Mouse (Mus musculus) erythroblast, embryonic 14.5 days (primary cell): ENCODE results near the gene Gm44579. TPM values are rescaled to one million over a fixed set of nuclear protein-coding genes. Genes with fewer than 3 reads are reported as not detected.
A peak's percentile ranks its signal among the peaks of the same experiment; 100 is the strongest.

Experiments used
- H3K27me3 ChIP-seq: 2 replicates; pipeline ENCODE4 v1.6.1; 2012; ENCODE audit warnings: inconsistent platforms; ENCODE audit not compliant: control insufficient read depth
- H3K36me3 ChIP-seq: 2 replicates; pipeline ENCODE4 v1.6.1; 2012; ENCODE audit warnings: mild to moderate bottlenecking, inconsistent platforms; ENCODE audit not compliant: control insufficient read depth
- H3K4me1 ChIP-seq: 2 replicates; pipeline ENCODE4 v1.6.1; 2012; ENCODE audit warnings: inconsistent platforms; ENCODE audit not compliant: control insufficient read depth
- H3K4me3 ChIP-seq: replicated peaks from 2 replicates; pipeline ENCODE3; 2012; ENCODE audit warnings: moderate library complexity, mild to moderate bottlenecking, inconsistent platforms
- H3K9me3 ChIP-seq: 2 replicates; pipeline ENCODE4 v1.6.1; 2012; ENCODE audit warnings: low read length, inconsistent platforms, mixed read lengths; ENCODE audit not compliant: control insufficient read depth
- GATA1 ChIP-seq: IDR thresholded peaks from 2 replicates; pipeline ENCODE4 v1.6.1; 2012; ENCODE audit warnings: low read length, inconsistent platforms, mixed read lengths
- TAL1 ChIP-seq: IDR thresholded peaks from 3 replicates; pipeline ENCODE4 v1.6.1; 2012; ENCODE audit warnings: low read length, inconsistent platforms, mixed read lengths
- polyA plus RNA-seq: library from polyadenylated mRNA; stranded (reverse); fragments of >175 nt; gene quantifications from 2 replicates; pipeline ENCODE4 v1.2.3, GENCODE M21; 2012

Gene Gm44579
- polyA plus RNA-seq, 1 experiment: not detected

DNA sequence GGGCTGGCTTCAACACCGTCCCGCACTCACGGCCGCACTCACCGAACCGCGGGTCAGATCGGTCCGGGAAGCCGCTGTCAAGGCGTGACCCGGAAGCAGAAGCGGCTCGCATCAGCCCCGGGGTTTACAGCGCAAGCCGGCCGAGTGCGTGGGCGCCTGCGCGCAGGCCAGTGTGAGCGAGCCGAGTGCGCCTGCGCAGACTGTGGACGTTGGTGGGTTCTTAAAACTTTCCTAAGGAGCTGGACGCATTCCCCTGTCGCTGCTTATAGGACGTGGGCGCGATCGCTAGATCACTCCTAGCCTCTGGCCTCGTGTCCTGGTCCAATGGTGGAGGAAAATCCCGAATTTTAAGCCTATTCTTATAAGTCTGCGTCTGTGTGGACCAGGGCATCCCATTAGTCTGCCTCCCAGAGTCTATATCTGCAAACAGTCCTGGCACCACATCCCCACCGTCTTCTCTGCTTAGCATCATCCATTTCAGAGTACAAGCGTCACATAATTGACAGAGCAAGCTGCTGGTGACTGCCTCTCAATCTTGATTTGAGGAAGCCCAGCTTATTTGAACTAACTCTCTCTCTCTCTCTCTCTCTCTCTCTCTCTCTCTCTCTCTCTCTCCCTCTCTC, 75.1 kb downstream of the Gm44579 start:
- Histone ChIP-seq H3K4me1 (peaks cover 19% of the 10 kb centered on the region), H3K4me3 (peak overlapping the region; percentile 95), H3K36me3 (peaks cover 20% of the 10 kb centered on the region), H3K9me3 (no peaks in the 10 kb centered on the region), H3K27me3 (no peaks in the 10 kb centered on the region)
- TF ChIP-seq GATA1 (no peak), TAL1 (no peak)

DNA sequence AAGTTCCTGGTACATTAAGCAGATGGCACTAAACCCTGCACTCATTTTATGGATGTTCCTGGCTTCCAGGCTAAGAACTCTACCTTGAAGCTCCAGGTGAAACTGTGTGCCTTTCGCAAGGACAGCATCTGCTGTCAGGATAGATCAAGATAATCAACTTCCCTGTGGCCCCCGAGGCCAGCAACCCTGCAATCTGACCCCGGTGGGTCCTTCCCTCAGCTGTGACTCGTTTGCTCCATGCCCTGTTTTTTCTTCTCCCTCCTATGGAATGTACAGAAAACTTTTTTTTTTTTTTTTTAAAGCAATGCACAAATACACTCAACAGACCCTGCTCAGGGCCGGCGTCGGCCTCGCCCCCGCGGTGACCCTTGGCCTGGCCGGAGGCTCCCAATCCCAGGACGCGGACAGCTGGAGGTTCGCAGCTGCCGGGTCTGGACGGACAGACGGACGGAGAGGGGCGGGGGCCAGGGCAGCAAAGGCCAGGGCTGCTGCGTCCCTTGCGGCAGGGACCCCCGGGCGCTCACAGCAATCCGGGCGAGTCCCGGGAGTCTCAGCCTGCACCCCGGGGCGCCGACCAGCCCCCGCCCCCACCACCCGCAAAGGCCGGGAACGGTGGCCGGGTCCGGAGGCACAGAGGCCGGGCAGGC, 75.8 kb downstream of the Gm44579 start:
- TF ChIP-seq TAL1 (no peak), GATA1 (no peak)
- peaks cover 19% of the 10 kb centered on the region for H3K4me1 ChIP-seq
- H3K36me3 ChIP-seq: peaks cover 26% of the 10 kb centered on the region
- peak overlapping the region; percentile 95 for H3K4me3 ChIP-seq
- no peaks in the 10 kb centered on the region for H3K27me3 ChIP-seq
- no peaks in the 10 kb centered on the region for H3K9me3 ChIP-seq

DNA sequence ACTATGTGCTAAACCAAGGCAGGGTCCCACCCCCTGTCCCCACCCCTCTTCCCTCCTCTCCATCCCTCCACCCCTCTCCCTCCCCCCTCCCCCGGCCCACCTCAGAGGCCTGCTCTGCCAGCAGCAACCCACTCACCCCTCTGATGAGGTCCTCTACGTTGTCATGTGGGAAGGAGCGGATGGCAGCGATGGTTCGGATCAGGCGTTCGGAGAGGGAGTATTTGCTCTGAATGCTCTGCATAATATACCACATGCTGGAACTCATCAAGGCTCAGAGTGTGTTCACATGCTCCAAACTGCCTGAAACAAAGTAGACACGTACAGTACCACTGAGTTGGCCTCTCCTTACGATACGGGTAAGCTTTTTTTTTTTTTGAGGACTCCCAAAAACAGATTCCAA, 78.3 kb downstream of the Gm44579 start:
- Histone ChIP-seq H3K4me1 (peaks cover 19% of the 10 kb centered on the region), H3K4me3 (no peak overlapping the region), H3K36me3 (peaks cover 44% of the 10 kb centered on the region), H3K9me3 (no peaks in the 10 kb centered on the region), H3K27me3 (no peaks in the 10 kb centered on the region)
- TF ChIP-seq TAL1 (no peak), GATA1 (no peak)

DNA sequence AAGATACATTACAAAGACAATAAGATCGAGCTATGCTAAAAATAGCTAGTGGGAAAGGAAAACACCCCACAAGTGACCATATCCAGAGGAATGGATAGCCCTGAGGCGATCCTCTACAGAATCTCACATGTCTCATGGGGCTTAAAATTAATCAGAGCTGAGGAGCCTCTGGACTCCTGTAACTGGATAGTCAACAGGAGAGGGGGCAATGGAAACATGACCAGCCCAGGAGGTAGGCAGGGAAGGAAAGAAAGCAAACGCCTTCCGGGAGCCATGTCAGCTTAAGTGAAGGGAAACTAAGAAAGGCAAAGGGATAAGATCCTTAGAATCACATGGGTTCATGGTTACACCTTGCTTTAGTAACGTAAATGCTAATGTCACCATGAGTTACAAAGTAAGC, 80.0 kb downstream of the Gm44579 start:
- H3K9me3 ChIP-seq: no peaks in the 10 kb centered on the region
- no peak overlapping the region for H3K4me3 ChIP-seq
- no peak for TF ChIP-seq GATA1
- no peak for TF ChIP-seq TAL1
- peaks cover 62% of the 10 kb centered on the region for H3K36me3 ChIP-seq
- H3K27me3 ChIP-seq: no peaks in the 10 kb centered on the region
- peaks cover 15% of the 10 kb centered on the region for H3K4me1 ChIP-seq

DNA sequence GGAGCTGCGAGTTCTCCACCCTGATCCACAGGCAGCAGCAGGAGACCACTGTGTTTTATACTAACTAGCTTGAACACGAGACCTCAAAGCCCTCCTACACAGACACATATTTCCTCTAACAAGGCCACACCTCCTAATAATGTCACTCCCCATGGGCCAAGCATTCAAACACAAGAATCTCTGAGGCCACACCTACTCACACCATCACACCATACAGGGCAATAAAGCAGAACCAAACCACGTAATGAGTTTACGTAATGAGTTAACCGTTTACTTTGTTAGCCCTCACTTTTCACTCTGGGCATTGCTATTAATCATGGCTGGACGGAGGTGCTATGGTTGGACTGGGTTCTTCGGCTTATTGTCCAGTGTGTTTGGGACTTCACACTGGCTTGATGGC, 81.0 kb downstream of the Gm44579 start:
- Histone ChIP-seq H3K4me3 (no peak overlapping the region), H3K36me3 (peaks cover 72% of the 10 kb centered on the region), H3K27me3 (no peaks in the 10 kb centered on the region), H3K9me3 (no peaks in the 10 kb centered on the region), H3K4me1 (peaks cover 8% of the 10 kb centered on the region)
- TF ChIP-seq TAL1 (no peak), GATA1 (no peak)

DNA sequence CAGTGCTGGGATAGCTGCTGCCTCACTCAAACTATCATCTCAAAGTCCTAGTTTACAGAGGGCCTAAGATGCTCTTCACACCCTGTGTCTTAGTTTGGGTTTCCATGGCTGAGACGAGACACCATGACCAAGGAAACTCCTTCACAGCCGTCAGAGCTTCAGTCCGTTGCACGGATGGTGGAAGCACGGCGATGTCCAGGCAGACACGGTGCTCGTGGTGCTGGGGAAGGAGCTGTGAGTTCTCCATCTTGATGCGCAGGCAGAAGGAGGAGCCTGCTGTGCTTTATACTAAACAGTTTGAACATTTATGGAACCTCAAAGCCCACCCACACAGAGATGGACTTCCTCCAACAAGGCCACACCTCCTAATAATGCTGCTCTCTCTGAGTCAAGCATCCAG, 83.9 kb downstream of the Gm44579 start:
- H3K27me3 ChIP-seq: no peaks in the 10 kb centered on the region
- no peaks in the 10 kb centered on the region for H3K9me3 ChIP-seq
- TF ChIP-seq GATA1: no peak
- no peak for TF ChIP-seq TAL1
- no peaks in the 10 kb centered on the region for H3K4me1 ChIP-seq
- no peak overlapping the region for H3K4me3 ChIP-seq
- H3K36me3 ChIP-seq: peaks cover 91% of the 10 kb centered on the region

Other genes starting within 250 kb of the Gm44579 start
- not detected in 2 replicates for gene Col2a1, start 216.3 kb downstream of the Gm44579 start, polyA plus RNA-seq
- gene Pfkm, start 128.4 kb downstream of the Gm44579 start, polyA plus RNA-seq: 2.4 and 3.1 TPM in 2 replicates
- 0.71 and 1.0 TPM in 2 replicates for gene Senp1, start 127.2 kb downstream of the Gm44579 start, polyA plus RNA-seq
- 0.42 and 0.43 TPM in 2 replicates for gene Asb8, start 55.4 kb downstream of the Gm44579 start, polyA plus RNA-seq
- not detected in 2 replicates for gene Ccdc184, start 53.8 kb downstream of the Gm44579 start, polyA plus RNA-seq
- gene Olfr288, start 25.4 kb downstream of the Gm44579 start, polyA plus RNA-seq: not detected in 2 replicates
- gene Olfr287, start 79 bp upstream of the Gm44579 start, polyA plus RNA-seq: not detected in 2 replicates
- not detected in 2 replicates for gene Olfr286, start 13.5 kb upstream of the Gm44579 start, polyA plus RNA-seq
- not detected in 2 replicates for gene H1fnt, start 36.3 kb upstream of the Gm44579 start, polyA plus RNA-seq
- gene Zfp641, start 75.2 kb upstream of the Gm44579 start, polyA plus RNA-seq: 0.03 TPM in 1 of 2 replicates, not detected in the other
- gene Olfr285, start 96.4 kb upstream of the Gm44579 start, polyA plus RNA-seq: 0.01 TPM in 1 of 2 replicates, not detected in the other
- gene Olfr284, start 120.0 kb upstream of the Gm44579 start, polyA plus RNA-seq: not detected in 2 replicates
- gene Olfr283, start 160.0 kb upstream of the Gm44579 start, polyA plus RNA-seq: not detected in 2 replicates
- gene Olfr282, start 210.2 kb upstream of the Gm44579 start, polyA plus RNA-seq: not detected in 2 replicates
- gene Olfr281, start 231.6 kb upstream of the Gm44579 start, polyA plus RNA-seq: 0.01 TPM in 1 of 2 replicates, not detected in the other
- gene OR5BS1P, start 248.9 kb upstream of the Gm44579 start, polyA plus RNA-seq: not detected in 2 replicates